Mouse (Mus musculus) layer of hippocampus, adult 9-11 months (tissue): ENCODE data around the gene Bsn.
A peak's percentile ranks its signal among the peaks of the same experiment; 100 is the strongest.
"Not testable (repeated sequence)": the region's sequence is repeated elsewhere in the genome, so short reads cannot be mapped to it uniquely, and the experiment has no call there.

Experiments
- DNase-seq: peaks from one replicate; pipeline ENCODE4 v3.0.0; 2022

Gene Bsn

GRCm38 (mm10) chr9:108147606-108148005 is 42.6 kb downstream of the Bsn start:
- DNase-seq, result no peak

- no peak for DNase-seq
These were observed 43.7 kb downstream of the Bsn start for GRCm38 (mm10) chr9:108146451-108146850.

- DNase-seq, result no peak
These were observed 44.4 kb downstream of the Bsn start for GRCm38 (mm10) chr9:108145740-108146139.

- DNase-seq, result no peak
These were observed 45.6 kb downstream of the Bsn start for GRCm38 (mm10) chr9:108144371-108145270.

GRCm38 (mm10) chr9:108143470-108143869 is 46.7 kb downstream of the Bsn start:
- DNase-seq, result no peak

GRCm38 (mm10) chr9:108141387-108141786 is 48.8 kb downstream of the Bsn start:
- DNase-seq, result no peak

- no peak for DNase-seq
These were observed 50.1 kb downstream of the Bsn start for GRCm38 (mm10) chr9:108139963-108140695.

GRCm38 (mm10) chr9:108139169-108139962 is 50.8 kb downstream of the Bsn start:
- peak; percentile 48 for DNase-seq

- DNase-seq, result no peak
These were observed 52.1 kb downstream of the Bsn start for GRCm38 (mm10) chr9:108138118-108138517.

- DNase-seq, result peak; percentile 93
These were observed 52.7 kb downstream of the Bsn start for GRCm38 (mm10) chr9:108137523-108137922.

- DNase-seq, result peak; percentile 80
These were observed 53.2 kb downstream of the Bsn start for GRCm38 (mm10) chr9:108136930-108137462.

GRCm38 (mm10) chr9:108136225-108136624 is 54.0 kb downstream of the Bsn start:
- no peak for DNase-seq

GRCm38 (mm10) chr9:108135679-108136078 is 54.5 kb downstream of the Bsn start:
- not testable (repeated sequence) for DNase-seq

- DNase-seq, result no peak
These were observed 56.7 kb downstream of the Bsn start for GRCm38 (mm10) chr9:108133478-108133877.

- no peak for DNase-seq
These were observed 57.8 kb downstream of the Bsn start for GRCm38 (mm10) chr9:108132373-108132772.

GRCm38 (mm10) chr9:108131502-108131901 is 58.7 kb downstream of the Bsn start:
- DNase-seq, result no peak

GRCm38 (mm10) chr9:108129042-108129948 is 60.9 kb downstream of the Bsn start:
- no peak for DNase-seq

- peak; percentile 65 for DNase-seq
These were observed 61.9 kb downstream of the Bsn start for GRCm38 (mm10) chr9:108128248-108128647.

GRCm38 (mm10) chr9:108126436-108127180 is 63.6 kb downstream of the Bsn start:
- no peak for DNase-seq

GRCm38 (mm10) chr9:108125731-108126130 is 64.5 kb downstream of the Bsn start:
- no peak for DNase-seq

GRCm38 (mm10) chr9:108123916-108124315 is 66.3 kb downstream of the Bsn start:
- no peak for DNase-seq
